Comparison of ENCODE assay signal across 28 mouse cellular contexts in genomic region chrX:9139290-9139948, GRCm38 (mm10). TPM values are rescaled to one million over a fixed set of nuclear protein-coding genes. Genes with fewer than 3 reads are reported as not detected.
DNase-seq lines count a peak whose midpoint lies in the region; ATAC-seq lines count a peak whose summit lies in the region.
"Had no signal": no experiment of that assay in that cellular context is flagged by ENCODE, and none has a peak within 500 bp of the region (broad histone marks: within the 10 kb centered on the region; RNA-seq: fewer than 3 reads in every experiment).

No protein-coding gene starts in this region.

- no peaks in the 10 kb centered on the region for H3K36me3 ChIP-seq in forebrain, embryonic 11.5 days (ENCODE audit: control insufficient read depth, insufficient read depth, low read length)
- H3K36me3 ChIP-seq: embryonic facial prominence, embryonic 10.5 days; forebrain, embryonic 10.5 days; forebrain, embryonic 15.5 days; G1E; heart, embryonic 12.5 days; hindbrain, embryonic 10.5 days had no signal

- WGBS in forebrain, embryonic 11.5 days: 88% methylated on average over 4 of the region's 4 CpGs

- no peak for ATAC-seq in forebrain, embryonic 11.5 days (replicated peaks; ENCODE audit: low FRiP score)
- ATAC-seq: forebrain, embryonic 15.5 days; Patski had no signal

- H3K4me3 ChIP-seq in forebrain, embryonic 11.5 days (ENCODE audit: low read depth, low read length): no peak overlapping the region
- H3K4me3 ChIP-seq: embryonic facial prominence, embryonic 10.5 days; erythroblast, embryonic 14.5 days; forebrain, embryonic 10.5 days; forebrain, embryonic 15.5 days; heart, embryonic 12.5 days; hindbrain, embryonic 10.5 days had no signal

- no peak overlapping the region for H3K9ac ChIP-seq in forebrain, embryonic 11.5 days (ENCODE audit: low read length)
- H3K9ac ChIP-seq: forebrain, embryonic 15.5 days; heart, embryonic 12.5 days; hindbrain, embryonic 14.5 days had no signal

- H3K4me2 ChIP-seq in forebrain, embryonic 11.5 days (ENCODE audit: low read depth, low read length, severe bottlenecking): no peak overlapping the region
- H3K4me2 ChIP-seq: forebrain, embryonic 15.5 days; heart, embryonic 12.5 days; hindbrain, embryonic 14.5 days had no signal

- DNase-seq in 3T3-L1 (ENCODE audit: low read depth, low spot score) (peak; percentile 82), NIH3T3 (ENCODE audit: low read depth) (peak; percentile 38)
- DNase-seq in CD4-positive helper T cell, adult 2 months (ENCODE audit: low read depth, low spot score): peak; percentile 54
- peak; percentile 59 for DNase-seq in induced T-regulatory cell, adult 2 months (ENCODE audit: low read depth)
- no peak for DNase-seq in layer of hippocampus, adult 9-10 months (ENCODE audit: low spot score)
- no peak for DNase-seq in forebrain, embryonic 11.5 days (ENCODE audit: low spot score)
- DNase-seq in right cerebral cortex, postnatal 14 days: no peak
- no peak for DNase-seq in kidney, postnatal 14 days
- DNase-seq: adrenal gland, adult 2 months; adrenal gland, postnatal 25 days; B cell, adult 2 months; cerebellum, adult 2 months; cerebellum, postnatal 10 days; gastrocnemius, postnatal 14 days; kidney, adult 11 months had no signal

- H3K9me3 ChIP-seq in forebrain, embryonic 11.5 days (ENCODE audit: control insufficient read depth, low read length): no peaks in the 10 kb centered on the region
- H3K9me3 ChIP-seq: embryonic facial prominence, embryonic 10.5 days; forebrain, embryonic 10.5 days; forebrain, embryonic 15.5 days; G1E; heart, embryonic 12.5 days; hindbrain, embryonic 10.5 days had no signal

- no peaks in the 10 kb centered on the region for H3K27me3 ChIP-seq in forebrain, embryonic 11.5 days (ENCODE audit: control insufficient read depth, insufficient read depth, low read length)
- H3K27me3 ChIP-seq: forebrain, embryonic 15.5 days; heart, embryonic 12.5 days had no signal

- H3K27ac ChIP-seq in forebrain, embryonic 11.5 days (ENCODE audit: low read depth, low read length): no peak overlapping the region
- H3K27ac ChIP-seq: embryonic facial prominence, embryonic 10.5 days; forebrain, embryonic 10.5 days; forebrain, embryonic 15.5 days; hindbrain, embryonic 10.5 days; hindbrain, embryonic 14.5 days had no signal

- H3K4me1 ChIP-seq in forebrain, embryonic 11.5 days (replicated peaks; ENCODE audit: control insufficient read depth, insufficient read depth, low read length): no peaks in the 10 kb centered on the region
- H3K4me1 ChIP-seq: embryonic facial prominence, embryonic 10.5 days; forebrain, embryonic 10.5 days; forebrain, embryonic 15.5 days; heart, embryonic 12.5 days; hindbrain, embryonic 10.5 days had no signal

RNA-seq across cellular contexts. Expression of gene 4930402K13Rik, which starts 35.1 kb away (rescaled TPM):
- polyA plus RNA-seq in forebrain, embryonic 11.5 days (2014; fragmentation: Nextera tagmentation; extraction: Ambion mirVana): not detected in 2 replicates
- polyA plus RNA-seq: adrenal gland, adult 2 months; cerebellum, adult 2 months; embryonic facial prominence, embryonic 10.5 days; embryonic facial prominence, embryonic 14.5 days; erythroblast, embryonic 14.5 days; forebrain, embryonic 10.5 days; forebrain, embryonic 15.5 days; frontal cortex, adult 2 months; G1E; gonadal fat pad, adult 2 months; heart, embryonic 12.5 days; heart, embryonic 16.5 days; hindbrain, embryonic 10.5 days; hindbrain, embryonic 14.5 days; Patski had no signal

Comparison
In these comparisons a context has a peak if more than half of its experiments do, and no peak if none do; other contexts are left out.
1. DNase-seq: peak in 3T3-L1 (single experiment), CD4-positive helper T cell, adult 2 months (single experiment), NIH3T3 (single experiment) and induced T-regulatory cell, adult 2 months (single experiment); none in layer of hippocampus, adult 9-10 months (single experiment), forebrain, embryonic 11.5 days (single experiment), right cerebral cortex, postnatal 14 days (single experiment) and kidney, postnatal 14 days (single experiment).